Mouse (Mus musculus): ENCODE results near the gene Cyp2d10.
"Not testable (repeated sequence)": the region's sequence is repeated elsewhere in the genome, so short reads cannot be mapped to it uniquely, and the experiment has no call there.

The Cyp2d10 gene
- long read RNA-seq, experiment 1: 0 reads
- long read RNA-seq, experiment 2: 0 reads

GRCm38 (mm10) chr15:82406981-82407380 is at the start of gene Cyp2d10:
TSS of gene Cyp2d10 (minus strand) at chr15:82407195.
- intact Hi-C loops (cut with DNase I): no loop called here

DNA sequence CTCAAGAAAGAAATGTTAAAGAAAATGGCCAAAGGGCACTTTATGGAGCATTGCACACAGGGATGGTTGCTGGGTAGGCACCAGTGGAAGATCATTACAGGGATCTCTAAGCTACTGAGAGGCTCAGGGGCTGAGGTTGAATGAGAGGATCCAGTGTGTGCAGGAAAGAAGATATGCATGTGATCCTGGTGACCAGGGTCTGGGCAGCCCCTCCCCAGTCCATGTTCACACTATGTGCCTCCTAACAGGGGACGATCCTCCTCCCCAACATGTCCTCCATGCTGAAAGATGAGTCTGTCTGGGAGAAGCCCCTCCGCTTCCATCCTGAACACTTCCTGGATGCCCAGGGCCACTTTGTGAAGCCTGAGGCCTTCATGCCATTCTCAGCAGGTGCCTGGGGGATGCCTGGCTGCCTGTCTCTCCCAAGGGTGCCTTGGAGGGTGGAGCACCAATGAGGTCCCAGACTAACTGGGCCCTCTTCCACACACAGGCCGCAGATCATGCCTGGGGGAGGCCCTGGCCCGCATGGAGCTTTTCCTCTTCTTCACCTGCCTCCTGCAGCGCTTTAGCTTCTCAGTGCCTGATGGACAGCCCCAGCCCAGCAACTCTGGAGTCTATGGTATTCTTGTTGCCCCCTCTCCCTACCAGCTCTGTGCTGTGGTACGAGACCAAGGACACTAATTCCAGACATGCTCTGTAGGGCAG is 49.2 kb upstream of the Cyp2d10 start:
- intact Hi-C loops (cut with DNase I): not testable (repeated sequence)

DNA sequence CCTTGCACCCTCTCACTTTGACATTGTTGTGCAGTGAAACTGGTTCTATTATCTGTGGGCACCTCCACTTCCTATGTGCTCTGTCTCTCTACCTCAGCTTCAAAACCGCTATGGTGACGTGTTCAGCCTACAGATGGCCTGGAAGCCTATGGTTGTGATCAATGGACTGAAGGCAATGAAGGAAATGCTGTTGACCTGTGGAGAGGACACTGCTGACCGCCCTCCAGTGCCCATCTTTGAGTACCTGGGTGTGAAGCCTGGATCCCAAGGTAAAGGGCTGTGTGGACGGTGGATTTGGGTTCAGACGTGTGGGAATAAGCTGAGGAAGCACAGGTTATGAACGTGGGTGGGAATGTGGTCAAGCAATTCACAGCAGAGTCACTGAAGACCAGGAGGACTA is 46.5 kb upstream of the Cyp2d10 start:
- intact Hi-C loops (cut with DNase I): not testable (repeated sequence)

GRCm38 (mm10) chr15:82452133-82452532 is 45.1 kb upstream of the Cyp2d10 start:
- intact Hi-C loops (cut with DNase I): not testable (repeated sequence)

DNA sequence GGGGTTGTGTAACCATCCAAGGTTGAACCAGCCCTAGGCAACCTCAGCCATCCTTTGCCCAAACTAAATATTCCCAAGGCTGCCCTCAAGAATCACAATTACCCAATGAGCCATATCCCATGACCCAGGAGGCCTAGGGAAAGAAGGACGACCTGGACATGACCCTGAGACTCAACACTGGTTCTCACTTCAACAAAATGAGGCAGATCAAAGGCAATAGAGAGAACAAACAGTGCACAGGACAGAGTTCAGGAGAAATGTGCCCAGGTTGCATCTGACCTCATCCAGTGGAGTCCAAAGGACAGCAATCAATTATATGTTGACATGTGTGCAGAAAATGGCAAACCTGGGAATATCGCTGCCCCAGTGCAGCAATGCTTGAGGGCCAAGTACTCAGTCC is 43.0 kb upstream of the Cyp2d10 start:
- intact Hi-C loops (cut with DNase I): not testable (repeated sequence)

GRCm38 (mm10) chr15:82445196-82445595 is 38.2 kb upstream of the Cyp2d10 start:
- intact Hi-C loops (cut with DNase I): loop anchor here (5.0 kb wide), 1 partner anchor 48 kb away; no protein-coding TSS in a partner anchor

- intact Hi-C loops (cut with DNase I): no loop called here
Measured at GRCm38 (mm10) chr15:82443658-82444057, 36.7 kb upstream of the Cyp2d10 start.

GRCm38 (mm10) chr15:82437975-82438617 is 31.1 kb upstream of the Cyp2d10 start:
- intact Hi-C loops (cut with DNase I): no loop called here

GRCm38 (mm10) chr15:82435606-82436005 is 28.6 kb upstream of the Cyp2d10 start:
- intact Hi-C loops (cut with DNase I): no loop called here

- intact Hi-C loops (cut with DNase I): no loop called here
Measured at GRCm38 (mm10) chr15:82435011-82435410, 28.0 kb upstream of the Cyp2d10 start.

GRCm38 (mm10) chr15:82434541-82434940 is 27.5 kb upstream of the Cyp2d10 start:
- intact Hi-C loops (cut with DNase I): no loop called here

DNA sequence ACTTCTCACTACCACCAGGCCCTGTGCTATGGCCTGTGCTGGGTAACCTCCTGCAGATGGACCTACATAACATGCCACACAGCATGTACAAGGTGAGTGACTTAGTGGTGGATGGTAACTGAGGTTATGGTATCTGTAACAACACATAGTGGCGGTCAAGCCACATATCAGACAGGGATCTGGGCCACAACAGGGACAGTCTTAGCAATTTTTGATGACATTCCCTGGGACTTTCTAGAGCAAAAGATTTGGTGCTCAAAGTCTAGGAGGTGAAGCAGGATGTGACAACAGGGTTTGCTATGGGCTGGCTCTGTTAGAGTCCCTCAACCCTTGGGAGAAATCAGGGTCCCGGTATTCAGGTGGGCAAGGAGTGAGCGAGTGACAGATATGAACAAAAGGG is 26.6 kb upstream of the Cyp2d10 start:
- intact Hi-C loops (cut with DNase I): no loop called here

DNA sequence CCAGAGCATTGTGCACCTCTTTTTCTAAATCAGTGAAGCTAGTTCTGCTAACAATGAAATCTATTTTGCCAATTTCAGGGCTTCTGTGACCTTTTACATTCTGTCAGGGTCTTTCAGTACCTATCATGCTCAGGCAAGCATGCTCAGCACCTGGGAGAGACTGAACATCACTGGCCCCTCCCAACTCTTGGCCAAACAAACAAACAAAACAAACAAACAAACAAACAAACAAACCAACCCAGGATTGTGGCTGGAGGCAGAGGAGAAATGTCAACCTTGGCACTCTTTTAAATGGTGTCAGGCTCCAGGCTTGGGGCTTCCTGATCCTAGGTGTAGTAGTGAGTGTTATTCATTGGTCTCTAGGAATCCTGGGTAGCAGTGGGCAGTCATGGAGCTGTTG is 26.1 kb upstream of the Cyp2d10 start, which contains the start of gene Cyp2d9:
Gene Cyp2d9, plus strand, starts transcription at position 301 of the 400 bp plus-strand sequence.
- intact Hi-C loops (cut with DNase I): no loop called here

DNA sequence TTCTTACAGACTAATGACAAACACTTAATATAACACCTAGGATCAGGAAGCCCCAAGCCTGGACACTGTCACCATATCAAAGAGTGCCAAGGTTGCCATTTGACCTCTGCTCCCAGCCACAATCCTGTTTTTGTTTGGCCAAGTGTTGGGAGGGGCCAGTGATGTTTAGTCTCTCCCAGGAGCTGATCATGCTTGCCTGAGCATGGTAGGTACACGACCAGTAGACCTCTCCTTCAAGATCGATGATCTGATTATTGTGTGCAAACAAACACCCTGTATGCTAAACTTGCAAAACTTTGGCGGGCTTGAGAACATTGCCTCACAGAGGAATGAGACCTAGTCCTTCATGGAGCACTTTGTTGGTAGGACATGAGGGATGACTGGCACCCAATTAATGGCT is 16.5 kb upstream of the Cyp2d10 start:
- intact Hi-C loops (cut with DNase I): no loop called here

DNA sequence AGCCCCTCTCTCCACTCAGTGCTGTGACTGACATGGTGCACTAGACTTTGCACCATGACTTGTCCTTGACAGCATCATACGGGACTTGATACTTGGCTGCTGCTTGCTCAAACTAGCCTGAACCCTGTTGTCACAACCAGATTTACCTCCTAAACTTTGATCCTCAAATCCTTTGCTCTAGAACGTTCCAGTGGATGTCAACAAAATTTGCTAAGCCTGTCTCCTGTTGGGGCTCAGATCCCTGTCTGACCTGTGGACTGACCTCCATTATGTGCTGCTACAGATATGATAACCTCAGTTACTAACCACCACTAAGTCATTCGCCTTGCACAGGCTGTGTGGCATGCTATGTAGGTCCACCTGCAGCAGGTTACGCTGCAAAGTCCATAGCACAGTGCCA is 15.9 kb upstream of the Cyp2d10 start:
- intact Hi-C loops (cut with DNase I): no loop called here

DNA sequence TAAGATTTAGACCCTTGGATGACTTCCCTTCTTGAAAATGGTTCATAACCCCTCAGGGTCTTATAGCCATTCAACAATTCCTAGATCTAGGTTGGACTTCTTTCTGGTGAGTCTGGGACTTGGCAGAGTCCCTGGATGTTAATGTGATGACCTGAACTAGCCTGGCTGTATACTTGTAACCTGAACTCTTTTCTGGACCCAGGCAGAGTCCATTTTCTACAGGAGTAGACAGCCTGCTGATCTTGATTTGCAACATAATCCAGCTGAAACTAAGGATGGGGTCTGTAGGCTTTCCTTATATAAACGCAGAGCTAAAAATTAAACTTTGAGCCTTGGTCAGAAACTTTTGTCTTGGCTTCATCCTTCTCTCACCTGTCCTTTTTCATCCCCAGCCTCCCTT is 11.6 kb upstream of the Cyp2d10 start:
- intact Hi-C loops (cut with DNase I): loop anchor here (5.0 kb wide), 1 partner anchor 61 kb away; no protein-coding TSS in a partner anchor

- intact Hi-C loops (cut with DNase I): loop anchor here (2.0 to 5.0 kb wide), 2 partner anchors 60 to 150 kb away; no protein-coding TSS in a partner anchor
Measured at GRCm38 (mm10) chr15:82416797-82417789, 10.1 kb upstream of the Cyp2d10 start.

DNA sequence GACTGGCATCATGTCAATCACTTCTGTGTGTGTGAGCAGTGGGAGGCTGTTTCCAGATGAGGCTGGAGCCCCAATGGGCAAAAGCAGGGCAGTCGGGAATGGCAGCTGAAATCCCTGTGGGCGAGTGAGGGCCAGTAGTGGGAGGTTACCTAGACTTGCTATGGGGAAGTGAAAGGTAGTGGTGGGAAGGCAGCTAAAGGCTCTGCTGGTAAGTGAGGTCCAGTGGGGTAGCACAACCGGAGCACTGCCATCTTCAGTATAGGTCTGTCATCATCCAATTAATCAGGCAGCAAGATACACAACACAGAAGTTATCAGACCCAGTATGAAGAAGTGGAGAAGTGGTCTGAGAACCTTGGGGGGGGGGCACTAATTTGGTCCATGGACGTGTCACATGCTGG is 541 bp upstream of the Cyp2d10 start:
- intact Hi-C loops (cut with DNase I): no loop called here

- intact Hi-C loops (cut with DNase I): no loop called here
Measured at GRCm38 (mm10) chr15:82404163-82404562, 2.8 kb downstream of the Cyp2d10 start.

GRCm38 (mm10) chr15:82403606-82404005 is 3.4 kb downstream of the Cyp2d10 start:
- intact Hi-C loops (cut with DNase I): no loop called here

DNA sequence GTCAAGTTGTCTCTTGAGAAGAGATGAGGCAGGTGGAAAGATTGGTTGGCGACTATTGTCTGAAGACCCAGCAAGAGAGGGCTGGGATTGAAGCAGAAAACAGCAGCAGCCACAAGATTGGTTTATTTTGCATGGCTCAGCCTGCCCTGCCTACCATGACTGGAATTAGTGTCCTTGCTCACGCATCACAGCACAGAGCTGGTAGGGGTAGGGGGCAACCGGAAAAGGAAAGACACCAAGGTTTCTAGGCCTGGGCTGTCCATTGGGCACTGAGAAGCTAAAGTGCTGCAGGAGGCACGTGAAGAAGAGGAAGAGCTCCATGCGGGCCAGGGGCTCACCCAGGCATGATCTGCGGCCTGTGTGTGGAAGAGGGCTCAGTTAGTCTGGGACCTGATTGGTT is 4.3 kb downstream of the Cyp2d10 start:
- intact Hi-C loops (cut with DNase I): no loop called here

All from adrenal gland (tissue).